Mouse (Mus musculus) adrenal gland, postnatal 14 days (tissue): ENCODE data around the gene Abcc3. TPM values are rescaled to one million over a fixed set of nuclear protein-coding genes. Genes with fewer than 3 reads are reported as not detected.

Experiments
- DNase-seq: peaks from one replicate; pipeline ENCODE4 v3.0.0; 2021; ENCODE audit warnings: mixed read lengths
- total RNA-seq: library from RNA; stranded (reverse); gene quantifications from 2 replicates; pipeline ENCODE4 v1.2.3, GENCODE M21; 2021

The Abcc3 gene
- total RNA-seq, 1 experiment from 2014 or later, result 9.1 TPM

DNA sequence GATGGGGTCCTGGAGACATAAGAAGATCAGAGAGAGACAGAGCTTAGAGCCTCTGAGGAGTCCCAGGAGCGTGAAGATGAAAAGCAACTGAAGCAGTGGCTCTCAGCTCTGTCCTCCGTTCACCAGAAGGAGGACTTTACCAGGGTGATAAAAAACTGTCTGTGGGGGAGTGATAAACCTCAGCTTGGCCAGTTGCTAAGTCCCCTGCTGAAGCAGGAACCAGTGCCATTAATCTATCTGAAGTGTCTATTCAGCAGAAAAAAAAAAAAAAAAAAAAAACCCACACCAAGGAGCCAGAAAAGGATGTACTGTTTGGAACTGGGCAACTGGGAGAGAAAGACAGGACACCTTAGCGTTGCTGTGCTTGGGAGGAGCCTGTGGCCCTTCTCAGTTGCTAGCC, 41.7 kb downstream of the Abcc3 start:
- DNase-seq, result no peak

GRCm38 (mm10) chr11:94350337-94350736, 42.5 kb downstream of the Abcc3 start:
- DNase-seq, result no peak

DNA sequence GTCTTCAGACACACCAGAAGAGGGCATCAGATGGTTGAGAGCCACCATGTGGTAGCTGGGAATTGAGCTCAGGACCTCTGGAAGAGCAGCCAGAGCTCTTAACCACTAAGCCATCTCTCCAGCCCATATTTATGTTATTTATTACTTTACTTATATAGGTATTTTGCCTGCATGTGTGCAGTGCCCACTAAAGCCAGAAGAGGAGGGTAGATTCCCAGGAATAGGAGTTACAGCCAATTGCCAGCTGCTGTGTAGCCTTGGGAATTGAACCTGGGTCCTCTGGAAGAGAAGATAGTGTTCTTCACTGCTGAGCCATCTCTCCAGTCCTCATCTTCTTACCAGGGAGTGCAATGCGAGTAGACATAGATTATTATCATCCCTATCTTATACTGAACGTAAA, 43.0 kb downstream of the Abcc3 start:
- DNase-seq, result no peak

DNA sequence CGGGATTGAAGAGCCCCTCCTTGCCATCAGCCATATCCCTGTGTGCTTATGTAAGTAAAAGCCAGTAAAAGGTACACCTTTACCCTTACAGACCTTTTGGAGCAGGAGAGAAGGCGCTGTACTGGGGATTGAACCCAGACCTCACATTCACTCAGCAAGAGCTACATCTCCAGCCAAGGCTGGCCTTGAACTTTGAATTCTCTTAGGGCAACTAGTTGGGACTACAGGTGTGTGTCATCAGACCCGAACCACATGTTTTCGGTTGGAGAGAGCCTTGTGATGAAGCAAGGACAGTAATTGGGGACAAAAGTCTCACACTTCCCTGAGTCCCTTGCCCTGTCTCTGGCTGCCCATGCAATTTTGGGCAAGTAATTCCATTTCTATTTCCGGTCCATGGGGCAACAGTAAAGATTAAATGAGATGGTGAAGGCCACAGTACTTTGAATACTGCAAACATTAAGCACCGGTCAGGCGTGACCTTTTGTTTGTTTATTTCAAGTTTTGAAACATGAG, 45.7 kb downstream of the Abcc3 start:
- DNase-seq, result no peak

- DNase-seq, result peak; percentile 87
These were observed 46.2 kb downstream of the Abcc3 start for GRCm38 (mm10) chr11:94346611-94347010.

DNA sequence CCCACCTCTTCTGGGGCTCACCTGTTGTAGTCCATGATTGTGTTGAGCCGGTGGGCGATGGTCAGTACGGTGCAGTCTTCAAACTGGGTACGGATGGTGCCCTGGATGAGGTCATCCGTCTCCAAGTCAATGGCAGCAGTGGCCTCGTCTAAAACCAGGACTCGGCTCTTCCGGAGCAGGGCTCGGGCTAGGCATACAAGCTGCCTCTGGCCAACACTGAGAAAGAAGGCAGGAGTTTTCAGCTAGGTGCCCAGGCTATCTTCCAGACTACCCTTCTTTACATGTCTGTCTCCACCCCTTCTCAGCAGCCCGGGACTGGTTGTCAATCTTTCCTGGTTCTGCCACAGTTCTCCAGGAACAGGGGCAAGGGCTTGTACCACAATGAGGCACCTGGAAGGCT, 46.9 kb downstream of the Abcc3 start:
- peak; percentile 37 for DNase-seq

DNA sequence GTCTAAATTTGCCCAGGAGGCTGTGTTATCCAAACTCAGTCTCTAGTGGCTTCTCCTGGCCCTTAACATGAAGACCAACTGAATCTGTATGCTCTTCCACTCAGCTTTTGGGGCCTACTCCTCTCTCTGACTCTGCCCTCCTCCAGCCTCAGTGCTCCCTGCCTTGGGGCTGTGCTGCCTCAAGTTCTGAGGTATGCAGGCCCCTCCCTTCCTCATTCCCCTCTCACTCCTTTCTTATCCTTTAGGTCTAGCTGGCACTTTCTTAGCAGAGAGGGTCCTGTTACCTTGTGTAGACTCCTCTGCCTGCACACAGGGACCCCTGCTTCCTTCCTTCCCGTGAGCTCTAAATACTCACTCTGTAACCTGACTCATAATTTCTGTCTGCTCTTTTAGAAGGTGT, 48.3 kb downstream of the Abcc3 start:
- no peak for DNase-seq

GRCm38 (mm10) chr11:94343955-94344358, 48.8 kb downstream of the Abcc3 start:
- no peak for DNase-seq

DNA sequence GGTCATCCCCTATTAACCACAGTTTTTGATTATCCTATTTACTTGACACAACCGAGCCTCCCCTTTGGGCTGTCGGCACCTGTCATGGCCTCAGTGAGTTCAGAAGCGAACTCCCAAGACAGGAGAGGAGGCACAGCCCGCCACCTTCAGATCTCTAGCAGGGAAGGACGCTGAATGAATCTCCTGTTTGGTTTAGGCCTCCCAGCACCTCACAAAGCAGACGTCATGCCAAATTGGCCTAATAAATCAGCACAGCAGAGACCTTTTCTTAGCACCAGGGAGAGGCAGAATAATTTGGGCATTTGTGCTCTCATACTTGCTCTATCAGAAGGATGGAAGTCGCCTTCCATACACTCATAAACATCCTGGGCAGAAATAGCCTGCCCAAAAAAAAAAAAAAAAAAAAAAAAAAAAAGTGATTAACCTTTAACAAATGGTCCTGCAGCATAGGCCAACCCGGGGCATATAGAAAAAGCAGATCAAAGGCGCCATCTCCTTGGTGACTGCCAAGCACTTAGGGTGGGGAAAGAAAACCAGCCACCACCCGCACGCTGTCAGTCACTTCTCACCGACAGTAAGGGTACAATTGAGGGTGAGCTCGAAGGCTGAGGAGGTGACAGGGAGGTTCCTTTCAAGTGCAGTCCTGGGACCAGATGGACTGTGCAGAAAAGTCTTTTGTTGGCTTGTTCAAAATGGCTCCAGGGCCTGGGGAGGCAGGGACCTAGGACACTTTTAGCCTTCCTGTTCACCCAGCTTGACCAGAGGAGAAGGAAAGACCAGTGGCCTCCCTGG, 50.5 kb downstream of the Abcc3 start:
- DNase-seq, result no peak

DNA sequence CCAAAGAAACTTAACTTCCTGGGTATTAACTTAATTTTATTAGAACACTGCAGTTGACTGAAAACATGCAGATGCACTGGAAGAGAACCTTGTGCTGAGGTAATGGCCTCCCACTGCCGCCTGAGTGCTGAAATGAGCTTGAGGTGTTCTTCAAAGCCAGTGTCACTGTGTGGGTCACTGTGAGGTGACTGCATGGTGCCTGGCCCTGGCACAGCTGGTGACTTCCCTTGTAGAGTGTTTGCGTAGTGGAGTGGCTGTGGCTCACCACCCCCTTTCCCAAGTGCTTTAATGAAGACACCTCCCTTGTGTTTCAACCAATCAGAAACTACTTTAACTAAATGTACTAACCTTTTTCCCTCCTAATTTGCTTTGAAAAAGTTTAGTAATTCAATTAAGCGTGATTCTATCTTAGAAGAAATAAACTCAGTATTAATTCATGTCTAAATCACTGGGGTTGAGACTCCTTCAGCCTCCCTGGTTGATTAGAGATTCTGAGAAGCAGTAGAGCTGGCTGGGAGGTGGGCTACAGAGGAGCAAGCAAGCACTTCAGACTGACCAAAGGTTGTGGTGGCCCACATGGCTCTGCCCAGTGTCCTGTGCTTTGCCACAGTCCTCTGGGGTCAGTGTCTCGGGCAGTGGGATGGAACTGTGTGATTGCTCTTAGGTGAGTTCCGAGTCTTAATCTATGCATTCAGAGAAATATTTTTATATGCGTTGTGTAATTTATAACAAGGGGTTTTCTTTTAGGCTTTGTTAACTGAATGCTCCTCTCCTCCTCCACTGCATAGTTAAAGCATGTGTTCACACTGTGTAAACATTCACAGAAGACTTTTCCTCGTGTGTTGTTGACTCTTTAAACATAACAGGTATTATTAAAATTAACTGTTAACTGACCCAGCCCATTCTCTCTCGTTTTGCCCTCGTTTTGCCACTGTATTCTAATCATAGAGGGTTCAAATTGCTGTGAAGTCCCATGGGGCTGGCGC, 51.6 kb downstream of the Abcc3 start:
- DNase-seq, result no peak

GRCm38 (mm10) chr11:94339732-94340585, 52.8 kb downstream of the Abcc3 start:
- peak; percentile 78 for DNase-seq

DNA sequence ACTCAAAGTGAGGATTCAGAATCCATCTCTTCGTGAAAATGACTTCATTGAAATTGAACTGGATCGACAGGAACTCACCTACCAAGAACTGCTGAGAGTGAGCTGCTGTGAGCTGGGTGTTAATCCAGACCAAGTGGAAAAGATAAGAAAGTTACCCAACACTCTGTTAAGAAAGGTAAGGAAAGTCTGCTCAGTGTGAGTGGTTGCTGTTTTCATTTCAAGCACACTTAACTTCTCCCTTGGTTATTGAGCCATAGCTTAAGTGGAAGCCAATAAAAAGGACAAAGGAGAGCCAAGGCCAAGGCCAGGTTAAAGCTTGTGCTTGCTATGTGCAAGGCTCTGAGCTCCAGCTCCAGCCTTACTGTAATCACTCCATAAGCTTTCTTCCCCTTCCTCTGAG, 54.5 kb downstream of the Abcc3 start:
- DNase-seq, result no peak

DNA sequence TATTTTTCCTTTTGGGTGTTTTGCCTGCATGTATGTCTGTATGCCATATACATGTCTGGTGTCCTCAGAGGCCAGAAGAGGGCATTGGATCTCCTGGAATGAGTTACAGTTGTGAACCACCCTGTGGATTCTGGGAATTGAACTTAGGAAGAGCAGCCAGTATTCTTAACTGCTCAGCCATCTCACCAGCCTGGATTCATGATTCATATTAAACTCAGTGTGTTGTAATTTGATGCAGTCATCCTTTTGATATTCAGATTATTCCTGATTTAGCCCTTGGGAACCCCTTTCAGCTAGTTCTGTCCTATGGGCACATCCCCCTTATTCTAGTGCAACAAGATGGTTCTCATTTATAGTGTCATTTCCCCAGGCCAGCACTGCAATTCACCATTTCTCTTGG, 56.2 kb downstream of the Abcc3 start:
- no peak for DNase-seq

DNA sequence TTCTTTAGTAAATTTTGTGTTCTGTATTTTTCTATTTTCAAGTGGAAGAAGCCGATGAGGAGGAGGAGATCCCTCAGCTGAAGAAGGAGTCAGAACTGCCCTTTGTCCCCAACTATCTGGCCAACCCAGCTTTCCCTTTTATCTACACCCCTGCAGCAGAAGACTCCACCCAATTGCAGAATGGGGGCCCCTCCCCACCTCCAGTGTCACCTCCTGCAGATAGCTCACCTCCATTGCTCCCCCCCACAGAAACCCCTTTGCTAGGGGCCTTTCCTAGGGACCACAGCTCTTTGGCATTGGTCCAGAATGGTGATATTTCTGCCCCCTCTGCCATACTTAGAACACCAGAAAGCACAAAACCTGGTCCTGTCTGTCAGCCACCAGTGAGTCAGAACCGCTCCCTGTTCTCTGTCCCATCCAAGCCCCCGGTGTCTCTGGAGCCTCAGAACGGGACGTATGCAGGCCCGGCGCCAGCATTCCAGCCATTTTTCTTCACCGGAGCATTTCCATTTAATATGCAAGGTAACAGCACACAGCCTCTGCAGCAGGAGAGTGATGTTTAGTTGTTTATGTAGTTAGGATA, 58.3 kb downstream of the Abcc3 start:
- no peak for DNase-seq

- DNase-seq, result no peak
These were observed 60.1 kb downstream of the Abcc3 start for GRCm38 (mm10) chr11:94332726-94333125.

DNA sequence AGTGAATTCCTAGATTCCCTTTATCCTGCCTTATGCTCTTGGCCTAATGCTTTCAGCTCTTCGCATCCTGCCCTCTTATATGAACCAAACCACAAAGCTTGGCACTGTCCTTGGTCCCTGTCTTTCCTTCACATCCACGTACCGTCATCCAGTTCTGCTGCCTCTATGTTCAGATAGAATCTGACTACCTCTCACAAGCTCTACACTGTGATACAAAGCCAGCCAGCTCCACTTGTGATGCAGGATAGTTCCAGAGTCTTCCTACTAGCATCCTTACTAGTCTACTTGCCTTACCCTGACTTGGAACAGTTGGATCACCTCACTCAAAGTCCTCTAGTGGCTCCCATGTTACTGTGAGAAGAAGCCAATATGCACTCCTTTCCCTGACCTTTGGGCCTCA, 62.6 kb downstream of the Abcc3 start:
- DNase-seq, result no peak

- peak; percentile 77 for DNase-seq
These were observed 63.4 kb downstream of the Abcc3 start for GRCm38 (mm10) chr11:94329270-94329891.

GRCm38 (mm10) chr11:94328644-94329025, 64.2 kb downstream of the Abcc3 start:
- no peak for DNase-seq

DNA sequence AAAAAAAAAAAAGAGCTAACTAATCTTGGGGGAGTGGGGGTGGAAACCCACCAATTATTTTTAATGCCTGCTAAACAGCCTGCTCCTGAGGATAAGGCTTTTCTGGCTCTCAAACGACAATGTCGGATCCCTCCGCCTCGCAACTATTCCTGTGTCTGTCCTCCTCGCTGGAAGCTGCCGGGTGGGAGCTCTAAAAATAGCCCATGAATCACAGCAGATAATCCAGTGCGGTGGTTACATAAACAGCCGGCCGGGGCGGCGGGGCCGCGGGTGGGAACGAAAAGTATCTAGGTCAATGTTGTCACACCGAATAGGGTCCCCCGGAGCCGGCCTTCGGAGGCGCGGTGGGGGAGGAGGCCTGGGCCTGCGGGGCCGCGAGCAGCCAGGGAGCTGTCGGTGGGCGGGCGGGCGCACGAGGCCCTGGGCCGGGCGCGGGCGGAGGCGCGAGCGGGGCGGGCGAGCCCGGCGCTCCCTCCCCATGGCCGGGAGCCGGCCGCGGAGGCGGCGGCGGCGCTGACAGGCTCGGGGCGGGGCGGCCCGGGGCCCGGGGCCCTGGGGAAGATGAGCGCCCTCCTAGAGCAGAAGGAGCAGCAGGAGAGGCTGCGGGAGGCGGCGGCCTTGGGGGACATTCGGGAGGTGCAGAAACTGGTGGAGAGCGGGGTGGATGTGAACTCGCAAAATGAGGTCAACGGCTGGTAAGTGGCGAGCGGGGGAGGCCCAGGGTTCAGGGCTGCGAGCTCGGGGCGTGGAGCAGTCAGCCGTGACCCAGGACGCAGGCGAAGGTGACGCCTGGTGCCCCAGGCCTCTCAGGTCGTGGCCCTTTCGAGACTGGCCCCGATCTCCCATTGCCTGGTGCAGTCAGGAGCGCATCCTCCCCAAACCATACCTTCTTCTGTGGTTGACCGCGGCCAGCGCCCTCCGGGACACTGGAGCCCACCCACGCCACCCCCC, 64.8 kb downstream of the Abcc3 start, which contains the start of gene Ankrd40:
Ankrd40 (plus strand) TSS at position 309 of the 951 bp plus-strand sequence.
- peak; percentile 97 for DNase-seq

GRCm38 (mm10) chr11:94326961-94327411, 65.8 kb downstream of the Abcc3 start:
- no peak for DNase-seq
